Mouse (Mus musculus) left cerebral cortex, adult 18-20 months (tissue): ENCODE results near the gene Bcl2a1c. TPM values are rescaled to one million over a fixed set of nuclear protein-coding genes. Genes with fewer than 3 reads are reported as not detected.
"Not testable (repeated sequence)": the region's sequence is repeated elsewhere in the genome, so short reads cannot be mapped to it uniquely, and the experiment has no call there.

Experiments
- DNase-seq, 2 experiments: peaks; one replicate each; pipeline ENCODE4 v3.0.0; 2021 to 2022; ENCODE audit warnings: low spot score in 2 of 2, mixed read lengths in 1 of 2
- long read RNA-seq, 2 experiments: library from polyadenylated mRNA; stranded (forward); transcript quantifications; one replicate each; pipeline ENCODE4 v2.0.0; 2021
- total RNA-seq, 2 experiments: library from RNA; stranded (reverse); gene quantifications; 2 replicates each; pipeline ENCODE4 v1.2.3; 2021

The Bcl2a1c gene
- total RNA-seq = not detected
- long read RNA-seq, experiment 1 = 0 reads
- long read RNA-seq, experiment 2 = 0 reads

DNA sequence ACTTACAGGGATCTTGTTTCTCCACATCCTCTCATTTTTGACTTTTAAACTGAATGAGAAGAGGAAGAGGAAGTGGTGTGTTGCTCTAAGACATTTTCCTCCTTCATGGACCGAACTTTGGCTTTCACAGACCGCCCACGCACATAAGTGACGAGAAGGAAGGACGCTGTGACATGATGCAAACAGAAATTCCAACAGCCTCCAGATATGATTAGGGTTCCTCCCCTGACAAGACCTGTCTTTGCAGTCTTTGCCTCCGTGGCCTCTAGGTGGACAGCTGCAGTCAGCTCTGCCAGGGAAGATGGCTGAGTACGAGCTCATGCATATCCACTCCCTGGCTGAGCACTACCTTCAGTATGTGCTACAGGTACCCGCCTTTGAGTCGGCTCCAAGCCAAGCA is at the start of gene Bcl2a1c:
TSS of gene Bcl2a1c (plus strand) at position 281 of the 400 bp plus-strand sequence.
- not testable (repeated sequence) for DNase-seq

DNA sequence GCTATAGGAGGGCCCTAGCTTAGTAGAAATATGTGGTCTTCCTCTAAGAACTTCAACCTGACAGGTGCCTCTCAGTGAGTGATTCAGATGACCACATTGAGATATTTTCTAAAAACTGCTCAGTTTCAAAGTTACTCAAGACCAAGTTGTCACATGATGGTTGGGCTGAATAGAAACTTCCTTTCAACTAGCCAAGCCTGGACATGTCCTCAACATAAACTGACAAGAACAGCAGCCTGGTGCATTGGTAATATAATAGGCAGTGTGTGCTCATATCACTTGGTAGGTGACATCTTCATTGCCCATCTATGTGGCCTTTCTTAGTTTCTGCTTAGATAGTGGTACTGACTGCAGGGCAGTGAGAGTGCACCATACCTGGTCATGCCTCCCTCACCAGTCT is 24.0 kb upstream of the Bcl2a1c start:
- DNase-seq = not testable (repeated sequence)

GRCm38 (mm10) chr9:114311752-114312151 is 18.2 kb upstream of the Bcl2a1c start:
- not testable (repeated sequence) for DNase-seq

- DNase-seq = peak; percentile 59 to 65
Measured at GRCm38 (mm10) chr9:114318021-114318420, 11.9 kb upstream of the Bcl2a1c start.

GRCm38 (mm10) chr9:114326011-114326748 is 3.8 kb upstream of the Bcl2a1c start:
- DNase-seq = no peak

GRCm38 (mm10) chr9:114328332-114328731 is 1.6 kb upstream of the Bcl2a1c start:
- DNase-seq = not testable (repeated sequence)

GRCm38 (mm10) chr9:114367783-114368470 is 38.0 kb downstream of the Bcl2a1c start:
- DNase-seq = peak; percentile 80 to 92

DNA sequence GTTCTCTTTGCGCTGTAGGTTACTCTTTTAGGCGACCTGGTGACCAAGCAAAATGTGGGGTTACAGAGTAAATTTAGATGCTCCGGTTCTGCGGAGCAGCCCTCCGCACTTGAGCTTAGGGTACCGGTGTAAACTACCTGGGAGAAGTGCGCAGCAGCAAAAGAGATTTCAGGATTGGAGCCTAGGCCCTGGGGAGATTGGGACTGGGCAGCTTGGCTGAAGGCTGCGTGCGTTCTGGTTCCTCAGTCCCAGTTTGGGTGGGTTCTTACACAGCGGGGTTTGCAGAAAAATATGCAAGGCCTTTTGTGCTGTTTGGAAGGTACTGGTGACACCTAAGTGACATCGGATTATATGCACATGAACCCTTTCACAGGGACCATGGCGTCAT is 38.5 kb downstream of the Bcl2a1c start:
- DNase-seq = no peak

DNA sequence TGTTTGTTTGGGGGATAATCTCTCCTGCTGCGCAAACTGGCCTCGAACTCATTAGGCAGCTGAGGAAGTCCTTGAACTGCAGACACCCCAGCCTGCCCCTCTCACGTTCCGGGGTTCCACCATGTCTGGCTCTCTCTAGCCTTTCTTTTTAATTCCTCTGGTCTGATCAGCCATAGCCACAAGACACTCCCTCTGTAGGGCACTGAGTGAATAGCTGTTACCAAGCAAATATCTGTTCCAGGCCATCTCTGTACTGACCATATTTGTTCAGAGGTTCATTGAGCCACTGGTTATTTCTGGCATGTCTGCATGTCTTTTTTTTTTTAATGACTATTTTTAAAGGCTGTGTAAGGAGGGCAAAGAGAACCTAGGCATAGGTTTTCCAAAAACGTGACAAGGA is 39.5 kb downstream of the Bcl2a1c start:
- not testable (repeated sequence) for DNase-seq

GRCm38 (mm10) chr9:114371717-114372116 is 41.8 kb downstream of the Bcl2a1c start:
- DNase-seq = not testable (repeated sequence)

GRCm38 (mm10) chr9:114375276-114375962 is 45.5 kb downstream of the Bcl2a1c start:
- DNase-seq = no peak

DNA sequence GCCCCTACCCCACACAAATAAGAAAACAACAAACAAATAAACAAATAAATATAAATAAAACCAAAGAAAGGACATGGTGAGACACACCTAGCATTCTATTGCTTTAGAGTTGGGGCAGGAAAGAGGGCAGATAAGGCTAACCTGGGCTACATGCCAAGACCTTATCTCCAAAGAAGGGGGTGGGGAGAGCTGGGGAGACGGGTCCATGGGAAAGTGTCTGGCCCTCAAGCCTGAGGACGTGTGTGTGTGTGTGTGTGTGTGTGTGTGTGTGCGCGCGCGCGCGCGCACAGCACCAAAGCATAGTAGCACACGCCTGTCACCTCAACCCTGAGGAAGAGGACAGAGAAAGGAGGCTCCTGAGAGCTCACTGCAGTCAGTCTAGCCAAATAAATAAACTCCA is 47.2 kb downstream of the Bcl2a1c start:
- no peak for DNase-seq

DNA sequence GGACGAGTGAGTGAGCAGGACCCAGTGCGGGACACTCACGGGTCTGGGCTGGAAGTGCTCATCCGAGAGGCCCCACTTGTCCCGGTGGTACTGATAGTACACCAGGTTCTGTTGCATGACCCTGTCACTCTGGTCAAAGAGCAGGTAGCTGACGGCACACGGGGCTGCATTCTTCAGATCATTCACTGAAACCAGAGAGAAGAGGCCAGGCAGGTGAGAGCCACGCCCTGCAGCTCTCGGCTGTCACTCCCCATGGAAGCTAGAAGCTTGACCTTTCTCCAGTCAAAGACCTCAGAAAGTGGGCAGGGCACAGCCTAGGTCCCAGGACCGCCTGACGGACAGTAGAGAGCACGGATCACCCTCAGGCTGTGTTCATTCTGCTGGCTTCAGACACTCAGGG is 49.9 kb downstream of the Bcl2a1c start:
- DNase-seq = no peak

Other genes with a start within 250 kb of the Bcl2a1c start
- 1 to 10 TPM; 5.7 to 6.6 TPM for gene Crtap, start 60.5 kb downstream of the Bcl2a1c start, total RNA-seq
- gene Glb1, start 70.9 kb downstream of the Bcl2a1c start, total RNA-seq = 10 to 100 TPM; 23.3 to 25.5 TPM
- gene Tmppe, start 71.0 kb downstream of the Bcl2a1c start, total RNA-seq = 10 to 100 TPM; 12.9 to 13.4 TPM
- gene Ccr4, start 174.8 kb downstream of the Bcl2a1c start, total RNA-seq = not detected
- not detected for gene C130032M10Rik, start 185.6 kb downstream of the Bcl2a1c start, total RNA-seq
- gene Trim71, start 234.2 kb downstream of the Bcl2a1c start, total RNA-seq = under 1 TPM; 0.84 to 0.95 TPM